Mouse (Mus musculus): ENCODE measurements around the gene Fgfr1op2.
"Not testable (repeated sequence)": the region's sequence is repeated elsewhere in the genome, so short reads cannot be mapped to it uniquely, and the experiment has no call there.

The Fgfr1op2 gene

DNA sequence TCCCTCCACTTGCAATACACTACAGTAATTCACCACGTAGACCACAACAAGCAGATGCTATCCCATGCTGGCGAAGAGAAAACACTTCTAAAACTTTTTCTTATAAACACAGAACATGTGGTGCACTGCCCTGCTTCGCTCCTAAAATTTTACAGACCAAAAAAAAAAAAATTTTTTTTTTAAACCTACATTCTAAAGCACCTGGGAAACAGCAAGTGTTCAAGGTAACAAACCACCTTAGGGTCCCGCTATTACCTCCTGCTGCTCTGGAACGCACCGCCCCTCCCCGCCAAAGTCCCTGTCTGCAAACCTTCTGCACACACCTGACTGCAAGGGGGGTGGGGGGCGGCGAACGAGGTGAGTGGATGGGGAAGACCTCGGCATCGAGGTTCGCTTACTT lies at the start of gene Fgfr1op2:
Fgfr1op2 (plus strand) TSS at position 301 of the 400 bp plus-strand sequence.
- no peak for DNase-seq (ENCODE audit: low read depth, low spot score)

DNA sequence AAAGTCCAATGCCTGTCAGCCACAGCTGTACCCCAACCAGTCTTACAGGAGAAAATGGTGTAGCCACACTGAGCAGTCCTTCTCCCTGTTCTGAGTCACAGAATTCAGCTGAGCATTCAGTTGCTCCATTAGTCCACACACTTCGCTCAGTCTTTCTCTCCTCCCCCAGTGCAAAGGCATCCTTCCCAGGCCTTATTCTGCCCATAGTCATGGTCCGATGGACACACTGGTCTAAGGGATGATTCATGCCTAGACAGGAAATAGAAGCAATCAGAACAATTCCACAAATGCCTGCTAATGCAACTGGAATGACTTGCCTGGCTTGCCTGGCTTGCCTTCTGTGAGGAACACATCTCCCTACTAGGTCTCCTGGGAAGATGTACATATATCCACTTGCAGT lies 49.5 kb upstream of the Fgfr1op2 start:
- DNase-seq (ENCODE audit: low read depth, low spot score) = no peak

DNA sequence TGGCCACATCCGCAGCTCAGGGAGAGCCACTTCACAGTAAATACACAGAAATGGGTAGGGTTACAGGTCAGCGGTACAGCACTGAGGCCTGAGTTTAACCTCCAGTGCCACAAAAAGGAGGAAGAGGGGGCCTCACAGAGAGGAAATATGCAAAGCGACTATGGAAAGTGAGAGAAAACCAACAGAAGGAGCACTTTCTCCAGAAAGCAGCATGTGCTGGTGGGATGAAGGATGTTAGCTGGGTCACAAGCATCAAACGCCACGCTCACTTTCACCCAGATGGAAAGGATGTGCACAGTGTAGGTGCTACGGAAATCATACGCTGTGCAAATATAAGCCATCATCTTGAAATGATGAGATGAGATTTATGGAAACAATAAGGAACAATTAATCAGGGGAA lies 46.6 kb upstream of the Fgfr1op2 start:
- DNase-seq (ENCODE audit: low read depth, low spot score) = no peak

DNA sequence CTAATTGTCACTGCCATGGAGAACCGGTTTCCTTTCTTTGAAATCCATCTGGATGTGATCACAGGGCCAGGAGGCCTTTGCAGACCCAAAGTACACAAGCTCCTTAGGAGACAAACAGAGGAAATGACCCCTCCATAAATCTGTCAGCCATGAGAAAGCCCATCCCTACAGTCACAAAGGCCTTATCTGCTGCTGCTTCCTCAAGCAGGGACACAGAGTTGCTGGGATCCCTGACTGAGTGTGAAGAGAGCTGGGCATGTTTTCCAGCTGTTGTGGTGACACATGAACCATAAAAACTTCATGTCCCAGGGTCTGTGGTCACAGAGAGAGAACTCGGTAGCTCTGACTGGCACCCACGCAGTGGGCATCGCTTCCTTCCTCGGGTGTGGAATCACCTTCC lies 46.2 kb upstream of the Fgfr1op2 start:
- DNase-seq (ENCODE audit: low read depth, low spot score) = peak; percentile 52

DNA sequence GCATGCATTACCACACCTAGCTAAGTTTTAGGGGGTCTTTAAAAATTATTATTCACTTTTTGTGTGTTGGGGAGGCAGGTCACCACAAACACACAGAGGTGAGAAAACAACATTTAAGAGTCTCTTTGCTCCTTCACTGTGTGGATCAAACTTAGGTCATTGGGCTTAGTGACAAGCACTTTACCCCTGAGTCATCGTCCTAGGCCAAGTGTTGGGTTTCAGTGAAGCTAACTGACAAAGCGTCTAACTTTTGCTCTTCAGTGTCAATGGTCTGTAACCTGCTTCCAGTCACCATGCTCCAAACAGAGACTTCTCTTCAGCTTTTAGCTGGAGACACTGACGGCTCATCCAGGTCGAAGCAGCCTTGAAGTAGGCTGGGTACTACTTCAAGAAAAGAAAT lies 43.9 kb upstream of the Fgfr1op2 start:
- DNase-seq (ENCODE audit: low read depth, low spot score) = no peak

DNA sequence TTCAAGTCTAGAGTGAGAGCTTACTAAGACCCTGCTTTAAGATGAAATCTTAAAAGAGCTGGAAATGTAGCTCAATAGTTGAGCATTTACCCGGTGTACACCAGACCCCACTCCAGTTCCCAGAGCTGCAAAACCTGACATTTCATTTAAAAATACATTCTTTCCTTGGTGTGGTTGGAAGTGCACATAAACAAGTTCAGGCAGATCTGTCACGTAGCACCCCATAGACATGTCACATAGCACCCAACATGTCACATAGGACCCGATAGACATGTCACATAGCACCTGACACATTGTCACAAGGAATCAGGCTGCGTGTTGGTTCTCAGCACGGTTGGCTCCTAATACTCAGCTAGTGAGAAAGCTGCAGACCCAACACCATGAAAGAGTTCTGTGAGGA lies 41.5 kb upstream of the Fgfr1op2 start:
- DNase-seq (ENCODE audit: low read depth, low spot score) = no peak

DNA sequence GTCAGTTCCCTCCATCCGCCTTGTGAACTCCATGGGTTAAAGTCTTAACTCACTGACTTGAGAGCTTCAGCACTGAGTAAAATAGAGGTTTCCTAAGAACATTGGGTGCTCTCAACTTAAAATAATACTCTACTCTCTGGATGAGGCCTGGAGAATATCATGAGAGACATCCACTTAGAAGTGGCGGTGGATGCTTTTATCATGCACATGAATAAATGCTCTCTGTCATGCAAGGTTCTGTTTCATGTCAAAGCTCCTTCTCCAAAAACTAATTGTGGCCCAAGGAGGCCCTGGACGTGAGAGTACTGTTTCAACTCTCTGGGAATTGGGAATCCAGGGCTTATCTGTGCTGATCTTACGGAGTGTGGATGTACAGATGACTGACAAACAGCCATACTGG lies 39.9 kb upstream of the Fgfr1op2 start:
- no peak for DNase-seq (ENCODE audit: low read depth, low spot score)

DNA sequence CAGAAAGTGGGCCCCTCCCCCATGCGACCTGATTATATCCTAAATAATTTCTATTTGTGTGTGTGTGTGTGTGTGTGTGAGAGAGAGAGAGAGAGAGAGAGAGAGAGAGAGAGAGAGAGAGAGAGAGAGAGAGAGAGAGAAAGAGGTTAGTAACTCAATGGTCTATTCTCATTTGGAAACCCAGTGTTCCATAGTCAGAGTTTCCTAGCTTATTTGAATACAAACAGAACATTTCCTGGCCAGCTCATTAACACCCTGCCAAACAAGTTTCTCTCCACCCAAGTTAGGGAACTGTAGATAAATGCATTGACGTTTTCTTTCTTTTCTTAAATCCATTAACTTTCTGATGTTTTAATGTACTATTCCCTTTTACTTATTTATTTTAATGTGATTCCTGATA lies 38.9 kb upstream of the Fgfr1op2 start:
- DNase-seq (ENCODE audit: low read depth, low spot score) = no peak

DNA sequence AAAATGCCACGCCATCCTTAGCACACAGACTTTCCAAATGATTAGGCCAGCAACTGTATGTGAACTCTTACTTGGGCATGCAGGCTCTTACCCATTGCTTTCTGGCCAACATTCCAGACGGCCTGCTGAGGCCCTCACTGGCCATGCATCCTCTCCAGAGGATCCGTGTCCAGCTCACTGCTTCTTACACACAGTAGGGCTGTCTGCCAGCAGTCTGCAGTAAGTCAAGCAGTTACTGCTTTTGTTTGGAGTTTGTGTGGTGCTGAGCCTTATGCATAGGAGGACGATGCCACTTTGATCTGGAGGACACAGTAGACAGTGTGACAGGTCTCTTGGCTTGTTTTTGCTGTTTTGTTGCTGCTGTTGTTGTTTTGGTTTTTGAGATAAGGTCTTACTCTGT lies 38.3 kb upstream of the Fgfr1op2 start:
- no peak for DNase-seq (ENCODE audit: low read depth, low spot score)

DNA sequence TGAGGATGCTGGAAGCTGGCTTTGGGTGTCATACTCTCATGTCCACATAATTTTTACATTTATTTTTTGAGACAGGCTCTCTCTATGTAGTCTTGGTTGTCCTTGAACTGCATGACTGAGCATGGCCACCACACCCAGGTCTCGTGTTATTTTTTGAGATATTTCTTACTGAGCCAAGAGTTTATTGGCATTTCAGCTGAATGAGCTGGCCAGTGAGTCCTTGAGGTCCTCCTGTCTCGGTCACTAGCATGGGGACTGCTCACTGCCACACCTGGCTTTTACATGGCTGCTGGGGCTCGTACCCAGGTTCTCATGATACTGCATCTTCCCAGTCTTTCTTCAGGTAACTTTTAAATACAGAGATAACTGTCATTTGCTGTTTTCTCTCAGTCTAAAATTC lies 36.6 kb upstream of the Fgfr1op2 start:
- no peak for DNase-seq (ENCODE audit: low read depth, low spot score)

DNA sequence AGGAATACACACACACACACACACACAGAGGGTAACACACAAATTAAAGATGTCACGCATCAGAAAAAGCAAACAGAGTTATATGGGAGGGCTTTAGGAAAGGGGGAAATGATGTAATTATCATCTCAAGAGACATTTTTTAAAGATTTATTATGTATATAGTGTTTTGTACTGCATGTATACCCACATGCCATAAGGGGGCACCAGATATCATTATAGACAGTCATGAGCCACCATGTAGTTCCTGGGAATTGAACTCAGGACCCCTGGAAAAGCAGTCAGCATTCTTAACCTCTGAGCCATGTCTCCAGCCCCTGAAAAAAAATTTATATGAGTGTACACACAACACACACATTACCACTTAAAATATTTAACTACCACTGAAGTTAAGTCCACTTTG lies 32.4 kb upstream of the Fgfr1op2 start:
- DNase-seq (ENCODE audit: low read depth, low spot score) = no peak

DNA sequence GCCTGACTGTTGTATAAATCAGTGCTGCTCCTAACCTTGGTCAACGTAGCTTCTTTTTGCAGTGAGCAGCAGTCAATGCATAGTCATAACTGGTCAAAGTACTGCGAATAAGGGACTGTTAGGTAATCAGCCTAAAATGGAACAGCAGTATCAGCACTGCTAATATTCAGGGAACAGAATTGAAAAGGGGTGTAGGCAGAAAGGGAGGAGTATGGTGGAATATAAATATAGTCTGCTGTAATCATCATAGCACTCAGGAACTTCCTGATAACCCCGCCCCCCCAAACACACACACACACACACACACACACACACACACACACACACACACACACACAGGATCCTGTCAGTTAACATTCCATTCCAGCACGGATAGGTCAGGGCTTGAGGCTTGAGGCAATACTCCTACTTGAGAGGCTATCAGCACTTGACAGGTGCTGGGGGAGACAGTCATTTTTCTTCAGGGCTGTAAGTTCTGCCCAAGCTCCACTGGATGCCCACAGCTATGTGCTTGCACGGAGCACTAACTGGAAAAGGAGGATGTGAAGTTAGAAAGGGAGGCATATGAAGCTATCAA lies 31.6 kb upstream of the Fgfr1op2 start:
- DNase-seq (ENCODE audit: low read depth, low spot score) = no peak

DNA sequence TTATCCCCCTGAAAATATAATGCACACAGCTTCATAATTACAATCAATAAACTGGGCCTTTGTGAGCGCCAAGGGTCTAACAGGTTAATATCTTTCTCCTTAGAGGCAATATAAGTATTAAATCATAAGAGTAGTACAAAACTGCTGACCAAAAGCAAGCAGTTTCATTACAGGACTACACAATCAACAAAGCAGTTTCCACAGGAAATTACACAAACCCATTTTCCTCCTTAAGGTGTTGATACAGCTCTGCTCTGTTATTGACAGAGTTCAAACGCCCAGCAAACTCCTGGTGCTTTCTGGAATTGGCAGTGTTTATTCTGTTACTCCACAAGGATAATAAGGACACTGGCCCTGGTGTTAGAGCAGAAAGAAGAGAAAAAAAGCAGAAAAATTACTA lies 26.6 kb upstream of the Fgfr1op2 start:
- no peak for DNase-seq (ENCODE audit: low read depth, low spot score)

DNA sequence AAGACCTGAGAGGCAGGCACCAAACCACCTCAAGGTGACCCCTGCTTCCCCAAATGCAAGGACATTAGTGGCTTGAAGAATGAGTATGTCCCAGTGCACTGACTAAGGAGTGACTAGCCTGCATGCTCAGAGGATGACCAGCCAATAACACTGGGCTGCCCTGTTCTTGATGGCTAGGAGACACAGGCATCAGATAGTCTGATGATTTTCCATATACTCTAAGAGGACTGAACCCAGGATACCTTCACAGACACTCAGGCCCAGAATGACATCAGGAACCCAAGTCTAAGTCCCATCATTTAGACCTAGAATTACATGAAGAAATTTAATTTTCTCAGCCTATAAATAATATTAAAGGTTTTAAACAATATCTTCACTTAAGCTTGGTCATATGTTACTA lies 25.7 kb upstream of the Fgfr1op2 start:
- DNase-seq (ENCODE audit: low read depth, low spot score) = no peak

DNA sequence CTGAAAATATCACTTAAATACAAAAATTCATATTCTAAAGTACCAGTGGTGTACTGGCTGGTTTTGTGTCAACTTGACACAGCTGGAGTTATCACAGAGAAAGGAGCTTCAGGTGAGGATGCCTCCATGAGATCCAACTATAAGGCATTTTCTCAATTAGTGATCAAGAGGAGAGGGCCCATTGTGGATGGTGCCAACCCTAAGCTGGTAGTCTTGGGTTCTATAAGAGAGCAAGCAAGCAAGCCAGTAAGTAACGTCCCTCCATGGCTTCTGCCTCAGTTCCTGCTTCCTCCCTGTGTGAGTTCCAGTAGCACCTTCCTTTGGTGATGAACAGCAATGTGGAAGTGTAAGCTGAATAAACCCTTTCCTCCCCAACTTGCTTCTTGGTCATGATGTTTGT lies 14.5 kb upstream of the Fgfr1op2 start:
- DNase-seq (ENCODE audit: low read depth, low spot score) = not testable (repeated sequence)

DNA sequence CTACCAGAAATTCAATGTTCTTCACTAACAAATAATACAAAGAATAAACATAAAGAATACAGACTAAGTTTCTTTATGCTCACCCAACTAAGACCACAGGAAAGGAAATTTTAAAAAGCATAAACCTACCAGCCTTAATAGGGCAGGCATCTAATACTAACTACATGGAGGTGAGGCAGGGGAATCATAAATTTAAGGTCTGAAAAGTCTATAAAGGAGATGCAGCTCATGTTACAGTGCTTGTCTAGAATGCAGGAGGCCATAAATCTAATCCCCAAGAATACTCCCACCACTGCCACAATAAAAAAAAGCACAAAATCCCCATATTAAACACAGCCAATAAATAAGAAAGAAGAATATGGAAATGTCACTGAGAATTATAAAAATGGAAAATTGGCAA lies 4.9 kb upstream of the Fgfr1op2 start:
- peak; percentile 13 for DNase-seq (ENCODE audit: low read depth, low spot score)

DNA sequence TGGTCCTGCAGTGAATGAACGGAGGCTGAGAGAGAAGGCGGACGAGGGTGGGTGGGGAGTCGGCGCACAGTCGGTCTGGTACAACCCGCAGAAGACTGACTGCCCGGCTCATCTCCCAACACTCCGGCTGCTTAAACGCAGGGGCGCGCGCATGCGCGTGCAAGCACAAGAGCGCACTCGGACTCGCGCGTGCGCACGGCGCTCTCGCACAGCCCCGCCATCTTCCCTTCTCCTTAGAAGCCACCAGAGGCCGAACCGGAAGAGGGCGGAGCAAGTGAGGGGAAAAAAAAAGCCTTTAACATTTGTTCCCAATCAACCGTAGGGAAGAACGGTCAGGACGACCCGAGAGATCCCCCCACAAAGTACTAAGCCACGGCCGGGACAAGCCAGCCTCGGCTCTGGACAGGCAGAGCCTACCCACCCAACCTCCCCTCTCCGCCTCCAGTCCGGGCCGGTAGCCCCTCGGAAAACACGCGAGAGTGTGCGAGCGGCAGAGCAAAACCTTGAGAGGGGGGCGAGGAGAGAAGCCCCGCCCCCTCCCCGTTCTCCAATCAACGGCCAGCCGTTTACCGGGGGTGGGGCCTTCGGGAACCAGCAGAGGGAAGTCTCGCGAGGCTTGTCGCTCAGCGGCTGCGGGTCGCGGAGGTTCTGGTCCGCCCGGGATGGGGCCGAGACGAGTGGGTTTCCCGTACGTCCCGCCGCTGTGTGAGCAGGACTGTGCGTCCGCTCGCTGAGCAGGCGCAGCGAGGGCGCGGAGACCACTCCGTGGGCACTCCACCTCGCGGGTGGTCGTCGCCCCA lies 507 bp downstream of the Fgfr1op2 start, which contains the start of gene Ints13:
Ints13 (minus strand) TSS at position 526 of the 800 bp plus-strand sequence.
- peak; percentile 99 for DNase-seq (ENCODE audit: low read depth, low spot score)

DNA sequence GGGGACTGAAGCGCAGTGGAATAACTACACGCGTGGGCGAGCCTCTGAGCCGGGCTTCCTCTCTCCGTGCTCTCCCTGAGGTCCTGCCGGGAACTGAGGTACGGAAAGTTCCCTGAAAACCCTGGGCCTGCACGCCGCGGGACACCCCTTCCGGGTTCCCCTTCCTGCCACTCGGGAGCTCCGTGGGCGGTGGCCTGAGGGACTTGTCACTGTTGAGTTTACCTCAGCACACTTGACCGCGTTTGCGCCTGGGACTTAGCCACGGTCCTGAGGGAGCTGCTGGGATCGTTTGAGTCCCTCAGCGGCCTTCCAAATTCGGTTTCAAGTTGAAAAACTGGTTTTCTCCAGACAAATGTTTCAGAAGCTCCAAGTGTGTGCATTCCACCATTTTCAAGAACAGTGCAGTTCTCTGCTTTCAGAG lies 1.1 kb downstream of the Fgfr1op2 start:
- DNase-seq (ENCODE audit: low read depth, low spot score) = peak; percentile 24

DNA sequence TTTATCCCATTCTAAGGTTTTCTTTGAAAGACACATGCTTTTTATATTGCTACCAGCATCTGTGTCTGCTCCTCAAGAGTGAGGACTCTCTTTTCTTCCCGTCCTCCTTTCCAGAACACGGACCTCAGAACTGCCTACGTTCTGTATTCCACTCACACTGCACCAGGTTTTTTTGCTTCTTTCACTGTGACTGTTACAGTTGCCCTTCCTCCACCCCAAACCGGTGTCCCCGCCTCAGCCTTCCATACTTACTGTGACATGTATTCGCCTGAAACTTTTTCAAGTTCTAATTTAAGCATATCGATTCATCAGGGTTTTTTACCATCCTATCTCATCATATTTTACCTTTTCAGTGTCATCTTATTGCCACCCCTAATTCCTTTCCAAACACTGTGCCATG lies 1.6 kb downstream of the Fgfr1op2 start:
- DNase-seq (ENCODE audit: low read depth, low spot score) = no peak

DNA sequence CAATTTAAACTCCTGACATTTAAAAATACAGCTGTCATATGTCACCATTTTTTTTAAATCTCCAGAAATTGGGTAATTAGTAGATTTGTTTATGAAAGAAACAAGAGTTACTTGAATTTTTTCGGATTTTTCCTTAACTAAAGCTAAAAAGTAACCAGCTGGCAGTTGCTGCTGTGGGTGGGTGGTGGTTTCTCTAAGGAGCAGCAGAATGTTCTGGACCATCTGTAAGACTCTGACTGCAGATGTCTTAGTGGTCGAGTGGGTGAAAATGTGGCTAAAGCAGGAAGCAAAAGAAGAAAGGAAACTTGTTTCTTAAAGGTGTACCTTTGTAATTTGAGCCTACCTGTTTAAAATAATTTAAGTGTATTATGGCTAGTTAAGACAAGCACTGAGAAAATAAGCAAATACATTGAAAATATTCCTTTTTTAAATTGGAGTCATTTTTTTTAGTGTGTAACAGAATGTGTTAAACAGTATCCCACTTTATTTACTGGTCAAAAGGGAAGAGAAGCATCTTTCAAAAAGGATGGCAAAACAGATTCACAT lies 3.5 kb downstream of the Fgfr1op2 start:
- DNase-seq (ENCODE audit: low read depth, low spot score) = no peak

DNA sequence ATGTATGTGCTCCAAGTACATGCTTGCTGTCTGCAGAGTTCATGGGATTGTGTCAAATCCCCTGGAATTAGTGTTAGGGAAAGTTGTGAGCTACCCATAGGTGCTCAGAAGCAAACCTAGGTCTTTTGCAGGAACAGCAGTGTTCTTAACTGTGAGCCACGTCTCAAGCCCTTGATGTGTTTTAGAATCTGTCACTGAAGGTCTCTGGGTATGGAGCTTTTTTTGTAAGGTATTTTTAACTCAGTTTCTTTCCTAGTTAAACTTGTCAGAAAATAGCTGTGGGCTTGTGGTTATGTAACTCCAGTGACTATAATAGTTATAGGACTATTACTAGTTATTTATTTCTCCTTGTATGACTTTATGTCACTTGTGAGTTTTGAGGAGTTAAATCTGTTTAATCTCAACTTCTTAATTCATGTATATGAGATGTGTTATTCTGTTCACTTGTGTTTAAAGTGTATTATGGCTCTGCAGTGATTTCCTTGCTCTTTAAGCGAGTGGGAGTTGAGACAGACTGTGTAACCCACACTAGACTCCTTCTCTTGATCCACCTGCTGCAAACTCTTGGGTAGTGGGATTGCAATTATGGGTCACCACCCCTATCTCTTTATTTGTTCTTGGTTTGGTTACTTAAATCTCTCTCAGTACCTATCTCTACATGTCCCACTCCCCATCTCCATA lies 6.5 kb downstream of the Fgfr1op2 start:
- DNase-seq (ENCODE audit: low read depth, low spot score) = no peak

DNA sequence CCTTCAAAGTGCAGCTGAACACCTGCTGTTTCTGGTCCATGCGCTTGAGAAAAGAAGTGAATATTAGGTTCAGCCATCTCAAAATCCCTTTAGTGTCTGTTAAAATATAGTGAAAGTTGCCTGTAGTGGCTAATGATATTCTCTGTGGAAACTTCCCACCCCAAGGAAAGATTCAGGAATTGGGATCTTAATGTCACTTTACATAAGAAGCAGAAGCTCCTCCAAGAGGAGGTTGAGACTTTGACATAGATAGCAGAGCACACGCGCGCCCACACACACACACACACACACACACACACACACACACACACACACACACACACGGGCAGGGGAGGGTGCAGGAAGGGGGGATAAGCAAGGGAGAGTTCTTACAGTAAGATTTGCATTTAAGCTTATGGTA lies 8.1 kb downstream of the Fgfr1op2 start:
- no peak for DNase-seq (ENCODE audit: low read depth, low spot score)

DNA sequence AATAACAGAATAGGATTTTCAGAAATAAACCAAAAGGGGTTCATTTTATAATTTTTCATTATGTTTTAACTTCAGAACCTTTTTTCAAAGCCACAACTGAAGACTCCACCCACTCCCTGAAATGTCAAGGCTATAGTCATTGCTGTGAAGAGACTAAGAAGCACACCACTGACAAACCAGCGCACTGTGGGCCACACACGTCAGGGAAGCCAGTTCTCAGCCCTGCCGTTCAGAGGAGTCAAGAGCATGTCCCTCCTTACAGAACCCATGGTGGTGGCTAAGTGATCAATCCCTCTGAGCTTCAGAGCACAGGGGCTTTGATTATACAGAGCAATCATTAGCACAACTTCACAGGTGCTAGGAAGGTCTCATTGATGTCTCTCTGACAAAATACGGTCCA lies 25.6 kb downstream of the Fgfr1op2 start:
- DNase-seq (ENCODE audit: low read depth, low spot score) = no peak
